Mouse (Mus musculus): ENCODE data around the gene Hk2.

Gene Hk2

GRCm38 (mm10) chr6:82769704-82770103 is 4.5 kb downstream of the Hk2 start:
- DNase-seq: no peak

GRCm38 (mm10) chr6:82767734-82768586 is 6.3 kb downstream of the Hk2 start:
- no peak for DNase-seq

GRCm38 (mm10) chr6:82766636-82767035 is 7.6 kb downstream of the Hk2 start:
- no peak for DNase-seq

GRCm38 (mm10) chr6:82765261-82765660 is 9.0 kb downstream of the Hk2 start:
- no peak for DNase-seq

GRCm38 (mm10) chr6:82763871-82764503 is 10.3 kb downstream of the Hk2 start:
- DNase-seq: no peak

GRCm38 (mm10) chr6:82762728-82763127 is 11.5 kb downstream of the Hk2 start:
- DNase-seq: no peak

- DNase-seq: no peak
These were observed 13.4 kb downstream of the Hk2 start for GRCm38 (mm10) chr6:82760749-82761357.

DNA sequence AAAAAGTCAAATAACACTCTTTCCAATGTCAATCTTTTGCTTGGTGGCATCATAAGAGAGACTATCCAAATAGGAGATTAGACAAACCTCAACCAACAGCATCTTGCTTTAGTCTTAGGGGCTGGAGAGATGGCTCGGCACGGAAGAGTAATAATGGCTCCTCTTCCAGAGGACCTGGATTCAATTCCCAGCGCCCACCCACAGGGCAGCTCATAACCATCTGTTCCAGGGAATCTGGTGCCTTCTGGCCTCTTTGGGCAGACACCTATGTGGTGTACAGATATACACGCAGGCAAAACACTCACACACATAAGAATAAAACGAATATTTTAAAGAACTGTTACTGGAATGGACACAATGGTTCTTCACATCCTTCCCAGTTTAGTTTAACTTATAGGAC is 15.0 kb downstream of the Hk2 start:
- no peak for DNase-seq

GRCm38 (mm10) chr6:82756799-82757210 is 17.4 kb downstream of the Hk2 start:
- DNase-seq: no peak

DNA sequence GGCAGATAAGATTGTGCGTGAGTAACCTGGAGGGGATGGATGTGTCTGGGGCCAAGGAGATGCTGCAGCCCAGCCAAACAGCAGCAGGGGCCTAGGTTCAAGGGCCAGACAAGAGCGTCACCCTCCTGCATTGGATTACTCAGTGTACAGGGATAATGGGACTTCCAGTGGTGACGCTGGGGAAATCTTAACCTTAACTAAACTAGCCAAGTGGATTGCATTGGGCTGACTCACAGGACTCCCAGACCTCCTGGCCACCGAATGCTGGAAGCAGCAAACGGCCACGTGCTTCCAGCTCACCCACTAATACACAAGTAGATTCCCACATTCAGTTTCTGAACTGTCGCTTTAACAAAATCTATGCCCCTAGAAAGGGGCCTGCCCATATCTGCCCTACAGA is 18.0 kb downstream of the Hk2 start:
- DNase-seq: no peak

DNA sequence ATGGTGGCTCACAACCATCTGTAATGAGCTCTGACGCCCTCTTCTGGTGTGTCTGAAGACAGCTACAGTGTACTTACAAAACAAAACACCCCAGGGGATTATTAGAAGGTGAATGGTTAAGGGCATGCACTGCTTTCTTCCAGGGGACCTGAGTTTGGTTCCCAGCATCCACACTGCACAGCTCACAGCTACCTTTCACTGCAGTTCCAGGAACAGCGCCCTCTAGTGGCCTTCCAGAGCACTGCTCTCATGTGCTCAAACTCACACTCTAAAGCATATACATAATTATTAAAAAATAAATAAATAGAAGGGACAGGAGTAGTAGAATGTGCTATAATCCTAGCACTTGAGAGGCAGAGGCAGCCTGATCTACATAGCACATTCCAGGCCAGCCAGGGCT is 18.9 kb downstream of the Hk2 start:
- no peak for DNase-seq

DNA sequence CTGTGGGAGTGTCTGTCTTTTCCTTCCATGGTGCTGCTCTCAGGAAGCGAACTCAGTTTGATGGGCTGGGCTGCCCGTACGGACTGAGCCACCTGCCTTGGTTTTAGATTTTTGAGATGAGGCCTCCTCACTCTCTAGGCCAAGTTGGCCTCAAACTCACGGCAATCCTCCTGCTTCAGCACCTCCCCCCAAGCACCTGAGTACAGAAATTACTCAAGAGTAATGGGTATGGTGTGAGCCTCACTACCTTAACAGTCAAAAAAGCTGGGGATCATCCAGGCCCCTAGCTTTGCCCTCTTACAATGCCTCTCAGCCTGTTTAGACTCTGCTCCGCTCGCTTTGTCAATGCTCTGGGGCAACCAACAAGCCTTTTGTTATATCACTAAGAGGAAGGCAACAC is 19.5 kb downstream of the Hk2 start:
- no peak for DNase-seq

GRCm38 (mm10) chr6:82753638-82754361 is 20.5 kb downstream of the Hk2 start:
- DNase-seq: no peak

- no peak for DNase-seq
These were observed 21.2 kb downstream of the Hk2 start for GRCm38 (mm10) chr6:82753061-82753460.

GRCm38 (mm10) chr6:82751791-82752190 is 22.5 kb downstream of the Hk2 start:
- no peak for DNase-seq

GRCm38 (mm10) chr6:82751031-82751430 is 23.2 kb downstream of the Hk2 start:
- DNase-seq: no peak

DNA sequence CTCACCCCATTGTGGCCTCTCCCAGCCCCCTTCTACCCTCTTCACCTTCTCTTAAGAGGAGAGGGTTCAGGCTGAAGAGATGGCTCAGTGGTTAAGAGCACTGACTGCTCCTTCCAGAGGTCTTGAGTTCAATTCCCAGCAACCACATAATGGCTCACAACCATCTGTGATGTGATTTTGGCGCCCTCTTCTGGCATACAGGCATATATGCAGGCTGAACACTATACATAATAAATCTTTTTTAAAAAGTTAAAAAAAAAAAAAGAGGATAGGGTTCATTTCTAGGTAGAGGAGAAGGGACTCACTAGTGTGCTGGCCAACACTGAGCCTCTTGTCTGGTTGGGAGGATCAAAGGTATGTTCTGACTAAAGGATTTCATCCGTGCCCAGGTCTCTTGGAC is 24.2 kb downstream of the Hk2 start:
- no peak for DNase-seq

DNA sequence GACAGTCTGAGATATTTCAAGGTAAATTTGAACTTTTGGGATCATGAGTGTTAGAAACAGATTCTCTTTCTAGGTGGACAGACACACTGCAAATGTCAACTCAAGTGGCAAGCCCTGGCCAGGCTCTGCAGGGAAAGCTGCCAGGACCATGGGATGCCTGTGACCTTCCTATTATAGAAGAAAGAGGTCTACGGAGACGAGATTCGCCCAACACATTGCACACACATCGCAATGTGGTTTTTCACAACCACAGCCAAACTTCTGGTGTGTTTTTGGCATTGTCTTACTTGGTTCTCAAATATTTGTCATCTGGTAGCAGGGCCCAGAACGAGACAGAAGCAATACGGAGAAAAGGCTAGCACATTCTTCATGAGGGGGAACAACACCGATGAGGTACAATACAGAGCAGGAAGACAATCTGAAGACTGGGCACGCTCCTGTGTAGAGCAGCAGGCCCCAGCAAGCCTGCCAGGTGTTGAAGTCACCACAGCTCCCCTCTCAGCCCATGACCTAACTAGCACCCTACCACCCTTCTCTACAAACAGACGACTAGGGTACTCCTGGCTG is 26.1 kb downstream of the Hk2 start:
- DNase-seq: no peak

GRCm38 (mm10) chr6:82747085-82747484 is 27.2 kb downstream of the Hk2 start:
- no peak for DNase-seq

DNA sequence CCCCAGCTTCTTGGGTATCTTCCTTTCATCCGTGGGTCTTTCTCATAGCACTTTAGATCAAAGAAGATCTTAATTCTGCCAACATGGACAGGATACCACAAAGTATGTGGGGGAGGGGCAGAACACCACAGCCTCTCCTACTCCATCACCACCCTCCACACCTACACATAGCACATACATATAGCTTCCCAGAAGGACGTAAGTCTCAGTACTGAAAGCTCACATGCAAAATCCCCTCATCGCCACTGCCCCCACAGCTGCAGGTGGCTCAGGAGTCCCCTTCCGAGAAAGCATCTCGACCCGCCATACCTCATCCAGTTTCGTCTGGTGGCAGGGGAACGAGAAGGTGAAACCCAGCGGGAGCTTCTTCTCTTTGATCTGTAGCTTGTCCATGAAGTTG is 29.7 kb downstream of the Hk2 start:
- no peak for DNase-seq

DNA sequence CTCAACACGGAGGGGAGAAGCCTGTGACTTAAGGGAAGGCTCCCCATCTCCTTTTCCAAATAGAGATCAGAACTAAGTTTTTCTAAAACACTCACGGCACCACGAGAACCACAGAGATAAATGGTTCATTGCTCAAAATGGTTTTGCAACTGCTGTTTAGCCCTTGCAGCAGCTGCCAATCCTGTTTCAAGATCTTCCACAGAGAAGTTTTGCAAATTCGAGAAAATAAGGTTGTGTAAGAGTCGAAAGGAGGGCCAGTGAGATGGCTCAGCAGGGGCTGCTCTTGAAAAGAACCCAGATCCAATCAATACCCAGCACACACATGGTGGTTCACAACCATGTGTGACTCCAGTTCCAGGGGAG is 32.8 kb downstream of the Hk2 start:
- DNase-seq: no peak

DNA sequence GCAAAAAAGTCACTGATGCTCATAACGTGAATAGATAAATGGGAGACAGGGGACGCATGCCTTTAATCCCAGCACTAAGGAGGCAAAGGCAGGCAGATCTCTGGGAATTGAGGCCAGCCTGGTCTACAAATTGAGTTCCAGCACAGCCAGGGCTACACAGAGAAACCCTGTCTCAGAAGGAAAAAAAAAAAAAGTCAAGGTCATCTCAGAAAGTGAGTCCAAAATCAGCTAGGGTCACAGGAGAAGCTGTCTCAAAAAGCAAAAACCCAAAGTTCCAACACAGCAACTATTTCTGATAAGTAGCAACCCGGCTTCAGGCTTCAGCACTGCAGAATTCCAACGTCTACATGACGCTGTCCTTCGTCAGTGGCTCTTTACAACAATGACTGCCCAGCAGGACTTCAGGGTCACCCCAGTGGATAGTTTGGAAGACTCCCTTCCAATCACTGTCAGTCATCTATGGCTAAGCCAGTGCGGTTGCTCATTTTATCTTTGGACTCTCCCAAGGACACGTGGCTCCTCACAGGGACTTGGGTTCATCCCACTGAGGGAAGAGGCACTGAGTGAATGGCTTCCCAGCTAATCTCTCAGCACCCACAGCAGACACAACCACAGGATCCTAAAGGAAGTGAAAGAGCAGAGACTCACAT is 33.3 kb downstream of the Hk2 start:
- no peak for DNase-seq

DNA sequence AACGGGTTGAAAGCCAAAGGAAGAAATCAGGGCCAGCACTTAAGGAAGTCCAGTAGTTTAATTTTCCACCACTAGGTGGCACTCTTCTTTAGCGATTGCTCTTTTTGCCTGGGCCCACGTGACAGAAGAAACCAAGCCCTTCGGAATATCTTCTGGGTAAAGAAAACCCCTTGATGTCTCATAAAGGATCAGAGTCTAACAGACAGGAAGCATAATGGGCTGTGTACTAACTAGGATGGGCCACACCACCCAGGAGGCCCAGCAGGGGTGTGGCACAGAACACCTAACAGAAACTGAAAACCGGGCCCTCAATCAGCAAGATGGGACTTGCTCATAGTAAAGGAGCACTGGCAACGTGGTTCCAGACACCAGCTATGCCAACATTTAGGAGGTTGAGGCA is 34.0 kb downstream of the Hk2 start:
- no peak for DNase-seq
